Mouse (Mus musculus) kidney, embryonic 15.5 days (tissue): ENCODE measurements around the gene Pkp1. TPM values are rescaled to one million over a fixed set of nuclear protein-coding genes. Genes with fewer than 3 reads are reported as not detected.

Experiments
- ATAC-seq: fragments of 200-750 bp; cut with Nextera tagmentation; replicated peaks from 2 replicates; pipeline ENCODE4 v1.8.0; 2017; ENCODE audit warnings: moderate TSS enrichment; ENCODE audit not compliant: low FRiP score
- H3K27ac ChIP-seq: fragments of 300-500 bp; sonication (generic); 2 replicates; pipeline ENCODE4 v1.5.1; 2015; ENCODE audit warnings: mild to moderate bottlenecking, inconsistent platforms
- H3K27me3 ChIP-seq: fragments of 300-500 bp; sonication (generic); 2 replicates; pipeline ENCODE4 v1.6.1; 2015; ENCODE audit warnings: inconsistent platforms
- H3K36me3 ChIP-seq: fragments of 300-500 bp; sonication (generic); 2 replicates; pipeline ENCODE4 v1.6.1; 2015; ENCODE audit warnings: inconsistent platforms
- H3K4me1 ChIP-seq: fragments of 300-500 bp; sonication (generic); 2 replicates; pipeline ENCODE4 v1.6.1; 2015; ENCODE audit warnings: inconsistent platforms
- H3K4me2 ChIP-seq: fragments of 300-500 bp; sonication (generic); 2 replicates; pipeline ENCODE4 v1.6.1; 2015; ENCODE audit warnings: moderate library complexity, mild to moderate bottlenecking, inconsistent platforms
- H3K4me3 ChIP-seq: fragments of 300-500 bp; sonication (generic); replicated peaks from 2 replicates; pipeline ENCODE4 v1.5.1; 2015; ENCODE audit warnings: mild to moderate bottlenecking, inconsistent platforms
- H3K9ac ChIP-seq: fragments of 300-500 bp; sonication (generic); 2 replicates; pipeline ENCODE4 v1.6.1; 2015; ENCODE audit warnings: mild to moderate bottlenecking, inconsistent platforms
- H3K9me3 ChIP-seq: fragments of 300-500 bp; sonication (generic); replicated peaks from 2 replicates; pipeline ENCODE4 v1.6.1; 2016; ENCODE audit warnings: inconsistent platforms
- WGBS: fragments of 180-500 bp; shearing (Covaris S2); methylation state at CpG from one replicate; pipeline ENCODE4 v1.1.7; 2015; ENCODE audit warnings: mixed read lengths; 5-methylcytosine and 5-hydroxymethylcytosine counted together
- polyA plus RNA-seq: library from polyadenylated mRNA; unstranded; fragments of >200 nt; fragmentation: Nextera tagmentation; extraction: Ambion mirVana; gene quantifications from 2 replicates; pipeline ENCODE4 v1.2.1, GENCODE M21; 2015

Pkp1 gene
- polyA plus RNA-seq, 1 experiment from 2014 or later = 0.35 TPM

DNA sequence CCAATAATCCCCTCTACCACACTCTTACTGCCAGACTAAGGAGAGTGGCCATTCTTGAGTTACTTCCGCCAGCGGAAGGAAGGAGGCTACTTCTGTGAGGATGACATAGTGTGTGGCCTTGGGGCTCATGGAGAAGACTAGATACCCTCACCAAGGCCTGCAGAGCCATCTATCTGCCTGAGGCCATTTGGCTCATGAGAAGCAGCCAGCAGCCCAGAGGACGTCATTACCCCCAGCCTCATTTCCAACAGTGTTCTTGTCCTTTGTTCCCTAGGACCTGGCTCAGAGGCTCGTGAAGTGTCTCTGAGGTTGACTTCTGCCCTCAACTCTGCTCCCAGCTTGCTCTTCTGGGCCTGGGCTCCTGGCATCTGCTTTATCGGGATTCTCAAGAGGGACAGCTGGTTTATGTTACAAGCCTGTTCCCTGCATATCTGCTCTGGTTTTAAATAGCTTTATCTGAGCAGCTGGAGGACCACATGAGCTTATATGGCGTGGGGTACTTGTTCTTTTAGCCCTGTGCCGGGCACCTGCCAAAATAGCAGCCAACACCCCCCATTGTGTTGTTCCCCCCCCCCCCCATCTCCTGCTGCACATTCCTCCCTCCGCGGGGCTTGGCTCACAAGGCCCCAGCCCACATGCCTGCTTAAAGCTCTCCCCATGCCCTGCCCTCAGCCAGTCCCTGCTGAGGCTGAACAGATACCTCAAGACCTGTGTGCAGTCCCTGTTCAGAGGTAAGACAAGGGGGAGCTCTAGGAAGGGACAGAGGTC is 83.1 kb downstream of the Pkp1 start, which contains the start of gene Tnnt2:
Tnnt2 (plus strand) TSS at position 639 of the 768 bp plus-strand sequence.
- Histone ChIP-seq H3K9me3 (no peaks in the 10 kb centered on the region), H3K4me3 (no peak within 1 kb of the TSS), H3K27me3 (no peaks in the 10 kb centered on the region), H3K4me1 (0 out of 2 replicates have a peak, but pooled peaks cover 16% of the 10 kb centered on the region), H3K9ac (no peak within 1 kb of the TSS), H3K4me2 (no peak within 1 kb of the TSS), H3K36me3 (0 out of 2 replicates have a peak, but pooled peaks cover 6% of the 10 kb centered on the region), H3K27ac (no peak within 1 kb of the TSS)
- WGBS = 43% methylated on average over 9 of the region's 9 CpGs
- no peak; the same call in 1 of the 2 replicates for ATAC-seq

DNA sequence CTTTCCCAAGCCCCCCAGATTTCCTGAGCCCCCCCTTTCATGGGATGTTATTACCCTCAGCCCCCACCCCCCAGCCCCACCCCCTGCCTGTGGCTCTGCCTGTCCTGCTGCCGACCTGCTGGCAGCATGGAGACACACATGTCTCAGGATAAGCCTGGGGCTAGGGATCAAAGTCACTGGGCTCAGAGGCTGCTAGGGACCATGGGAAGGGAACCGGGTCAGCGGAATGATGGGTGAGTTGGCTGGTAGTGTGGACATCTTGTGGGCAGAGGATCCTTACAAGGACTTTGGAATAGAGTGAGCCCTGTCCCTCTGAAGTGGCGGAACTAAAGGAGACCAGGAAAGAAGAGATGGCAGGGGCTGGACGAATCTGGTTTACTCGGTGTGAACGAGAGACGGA is 84.0 kb downstream of the Pkp1 start:
- H3K9me3 ChIP-seq = no peaks in the 10 kb centered on the region
- H3K36me3 ChIP-seq = 0 out of 2 replicates have a peak, but pooled peaks cover 6% of the 10 kb centered on the region
- no peak for ATAC-seq
- no peak overlapping the region for H3K4me3 ChIP-seq
- no peak overlapping the region for H3K27ac ChIP-seq
- no peaks in the 10 kb centered on the region for H3K27me3 ChIP-seq
- H3K4me2 ChIP-seq = no peak overlapping the region
- no peak overlapping the region for H3K9ac ChIP-seq
- 79% methylated on average over 8 of the region's 8 CpGs for whole genome bisulfite sequencing
- H3K4me1 ChIP-seq = 0 out of 2 replicates have a peak, but pooled peaks cover 16% of the 10 kb centered on the region

DNA sequence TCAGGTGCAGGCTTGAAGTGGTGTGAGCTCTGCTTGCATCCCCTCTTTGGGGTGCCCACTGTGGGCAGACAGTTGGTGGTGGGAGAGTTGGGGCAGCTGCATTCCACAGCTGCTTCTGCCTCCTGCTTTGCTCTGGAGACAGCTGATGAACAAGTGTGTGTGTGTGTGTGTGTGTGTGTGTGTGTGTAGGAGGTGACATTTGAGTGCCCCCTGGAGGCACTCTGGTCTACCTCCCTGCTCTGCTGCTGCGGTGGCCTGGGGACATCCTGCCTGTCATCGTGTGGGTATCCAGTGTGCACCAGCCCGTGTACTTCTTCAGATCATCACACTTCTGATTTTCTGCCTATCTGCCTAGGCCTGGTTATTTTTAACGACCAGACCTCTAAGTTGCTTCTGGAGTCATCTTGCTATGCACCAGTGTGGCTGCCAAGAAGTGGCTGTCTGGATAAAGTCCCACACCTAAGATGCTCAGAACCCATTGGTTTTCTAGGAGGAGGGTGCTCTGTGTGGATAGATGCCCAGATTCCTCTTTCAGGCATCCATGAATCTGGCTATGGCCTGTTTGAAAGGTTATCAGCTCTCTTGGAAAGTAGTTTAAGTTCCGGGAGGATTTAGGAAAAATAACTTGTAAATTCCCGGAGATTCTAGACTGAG is 84.7 kb downstream of the Pkp1 start:
- no peak overlapping the region for H3K4me2 ChIP-seq
- no peak overlapping the region for H3K4me3 ChIP-seq
- H3K4me1 ChIP-seq = 0 out of 2 replicates have a peak, but pooled peaks cover 16% of the 10 kb centered on the region
- H3K36me3 ChIP-seq = 0 out of 2 replicates have a peak, but pooled peaks cover 6% of the 10 kb centered on the region
- 38% methylated on average over 6 of the region's 6 CpGs for WGBS
- no peak overlapping the region for H3K9ac ChIP-seq
- no peaks in the 10 kb centered on the region for H3K27me3 ChIP-seq
- no peaks in the 10 kb centered on the region for H3K9me3 ChIP-seq
- no peak for ATAC-seq
- no peak overlapping the region for H3K27ac ChIP-seq

DNA sequence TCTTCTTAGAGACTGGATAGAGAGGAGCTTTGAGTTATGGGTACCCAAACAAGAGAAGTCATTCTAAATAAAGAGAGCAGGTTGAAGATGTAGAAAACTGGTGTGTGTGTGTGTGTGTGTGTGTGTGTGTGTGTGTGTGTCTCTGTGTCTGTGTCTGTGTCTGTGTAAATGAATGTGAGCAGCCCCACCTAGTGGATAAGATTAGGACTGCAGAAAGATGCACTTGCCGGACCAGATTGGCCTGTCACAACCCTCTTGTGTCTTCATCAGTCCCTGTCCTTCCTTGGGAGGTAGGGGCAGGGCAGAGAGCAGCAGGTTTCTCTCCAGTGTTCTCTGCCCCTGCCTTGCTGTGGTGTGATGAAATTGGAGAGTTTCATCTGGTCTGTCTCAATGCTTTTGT is 90.1 kb downstream of the Pkp1 start:
- H3K4me1 ChIP-seq = 0 out of 2 replicates have a peak, but pooled peaks cover 4% of the 10 kb centered on the region
- no peak for ATAC-seq
- 35% methylated on average over 1 of the region's 1 CpGs for WGBS
- no peaks in the 10 kb centered on the region for H3K9me3 ChIP-seq
- no peaks in the 10 kb centered on the region for H3K27me3 ChIP-seq
- 0 out of 2 replicates have a peak, but pooled peaks cover 6% of the 10 kb centered on the region for H3K36me3 ChIP-seq
- H3K4me3 ChIP-seq = no peak overlapping the region
- no peak overlapping the region for H3K4me2 ChIP-seq
- no peak overlapping the region for H3K9ac ChIP-seq
- H3K27ac ChIP-seq = no peak overlapping the region

DNA sequence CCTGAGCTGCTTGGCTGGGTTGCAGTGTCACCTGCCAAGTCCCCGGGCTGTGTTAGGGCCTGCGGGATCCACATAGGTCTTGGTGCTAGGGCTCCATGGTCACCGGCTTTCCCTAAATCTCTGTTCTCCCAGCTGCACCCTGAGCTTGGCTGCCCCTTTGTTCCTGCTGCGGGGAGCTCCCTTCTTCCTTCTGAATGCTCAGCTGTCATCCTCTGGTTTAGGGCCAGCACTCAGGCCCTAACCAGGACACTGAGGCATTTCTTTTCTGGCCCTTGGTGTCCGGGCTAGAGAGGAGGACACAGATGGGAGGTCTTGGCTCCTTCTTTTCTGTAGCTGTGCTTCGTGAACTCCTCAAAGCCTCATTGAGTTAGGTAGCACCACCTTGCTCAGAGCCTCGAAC is 97.2 kb downstream of the Pkp1 start:
- Histone ChIP-seq H3K27me3 (peaks cover 39% of the 10 kb centered on the region), H3K36me3 (no peaks in the 10 kb centered on the region), H3K9ac (no peak overlapping the region), H3K9me3 (no peaks in the 10 kb centered on the region), H3K4me3 (no peak overlapping the region), H3K4me2 (no peak overlapping the region), H3K4me1 (peaks cover 52% of the 10 kb centered on the region), H3K27ac (peak overlapping the region; percentile 57; the same call in 1 of the 2 replicates)
- 83% methylated on average over 7 of the region's 7 CpGs for WGBS
- ATAC-seq = no peak

Other genes starting within 250 kb of the Pkp1 start
- gene Csrp1, start 199.1 kb downstream of the Pkp1 start, polyA plus RNA-seq = 119 and 137 TPM in 2 replicates
- 79.5 and 86.2 TPM in 2 replicates for gene Phlda3, start 153.1 kb downstream of the Pkp1 start, polyA plus RNA-seq
- 36.1 and 56.2 TPM in 2 replicates for gene Tnni1, start 139.8 kb downstream of the Pkp1 start, polyA plus RNA-seq
- gene Lad1, start 100.6 kb downstream of the Pkp1 start, polyA plus RNA-seq = 21.7 and 22.1 TPM in 2 replicates
- 22.2 and 39.9 TPM in 2 replicates for gene Tnnt2, start 82.9 kb downstream of the Pkp1 start, polyA plus RNA-seq
- gene Igfn1, start 87.1 kb upstream of the Pkp1 start, polyA plus RNA-seq = 0.12 and 0.14 TPM in 2 replicates
- 206 and 224 TPM in 2 replicates for gene Tmem9, start 88.9 kb upstream of the Pkp1 start, polyA plus RNA-seq
- not detected in 2 replicates for gene Ascl5, start 131.6 kb upstream of the Pkp1 start, polyA plus RNA-seq
- gene Cacna1s, start 133.5 kb upstream of the Pkp1 start, polyA plus RNA-seq = 0.49 and 0.57 TPM in 2 replicates
- gene Kif21b, start 212.2 kb upstream of the Pkp1 start, polyA plus RNA-seq = 2.0 and 2.5 TPM in 2 replicates